Mouse (Mus musculus) embryo, embryonic 10 days (tissue): ENCODE data around the gene Slc35c2.

Experiments used
- DNase-seq: peaks from one replicate; pipeline ENCODE4 v3.0.0-alpha.2; 2015; ENCODE audit warnings: low spot score

Slc35c2 gene

GRCm38 (mm10) chr2:165238416-165239145 lies 49.1 kb downstream of the Slc35c2 start:
- DNase-seq: no peak

- DNase-seq: peak; percentile 80
Measured at GRCm38 (mm10) chr2:165234613-165235291, 52.9 kb downstream of the Slc35c2 start, which contains the start of gene Cdh22. Gene Cdh22 (minus strand): TSS chr2:165234853.

- DNase-seq: no peak
Measured at GRCm38 (mm10) chr2:165234291-165234612, 53.4 kb downstream of the Slc35c2 start.

- peak; percentile 46 for DNase-seq
Measured at GRCm38 (mm10) chr2:165233491-165234290, 54.0 kb downstream of the Slc35c2 start.

GRCm38 (mm10) chr2:165229050-165229449 lies 58.6 kb downstream of the Slc35c2 start:
- no peak for DNase-seq
